Mouse (Mus musculus) E14TG2a.4 (cell line): ENCODE results near the gene Kdm2b.

Source experiments
- CTCF ChIP-seq: conservative IDR thresholded peaks from 2 replicates; pipeline ENCODE4 v1.5.1; 2014; ENCODE audit warnings: low read length
- NANOG ChIP-seq: IDR thresholded peaks from 2 replicates; pipeline ENCODE4 v1.6.1; 2014; ENCODE audit warnings: borderline replicate concordance, low read length, mixed read lengths

GRCm38 (mm10) chr5:122849521-122850318 lies 139.9 kb downstream of the Kdm2b start, which contains the start of gene Rnf34:
- TF ChIP-seq CTCF (no peak), NANOG (no peak)
